Mouse (Mus musculus) neural tube, embryonic 13.5 days (tissue): ENCODE measurements around the gene Casc1. TPM values are rescaled to one million over a fixed set of nuclear protein-coding genes. Genes with fewer than 3 reads are reported as not detected.

ENCODE experiments used
- ATAC-seq: fragments of 200-750 bp; cut with Nextera tagmentation; 2 replicates; pipeline ENCODE4 v1.8.0; 2017; ENCODE audit warnings: low read depth, mild to moderate bottlenecking, moderate TSS enrichment, moderate library complexity
- H3K27ac ChIP-seq: fragments of 300-500 bp; sonication (generic); replicated peaks from 2 replicates; pipeline ENCODE4 v1.5.1; 2015; ENCODE audit warnings: moderate library complexity, mild to moderate bottlenecking, inconsistent platforms
- H3K27me3 ChIP-seq: fragments of 300-500 bp; sonication (generic); 2 replicates; pipeline ENCODE4 v1.6.1; 2015; ENCODE audit warnings: mild to moderate bottlenecking, inconsistent platforms
- H3K36me3 ChIP-seq: fragments of 300-500 bp; sonication (generic); 2 replicates; pipeline ENCODE4 v1.6.1; 2015; ENCODE audit warnings: mild to moderate bottlenecking, inconsistent platforms
- H3K4me1 ChIP-seq: fragments of 300-500 bp; sonication (generic); replicated peaks from 2 replicates; pipeline ENCODE4 v1.6.1; 2015; ENCODE audit warnings: inconsistent platforms
- H3K4me2 ChIP-seq: fragments of 300-500 bp; sonication (generic); 2 replicates; pipeline ENCODE4 v1.6.1; 2015; ENCODE audit warnings: inconsistent platforms, mild to moderate bottlenecking, moderate library complexity
- H3K4me3 ChIP-seq: fragments of 300-500 bp; sonication (generic); 2 replicates; pipeline ENCODE4 v1.5.1; 2015; ENCODE audit warnings: mild to moderate bottlenecking, inconsistent platforms
- H3K9ac ChIP-seq: fragments of 300-500 bp; sonication (generic); 2 replicates; pipeline ENCODE4 v1.6.1; 2015; ENCODE audit warnings: moderate library complexity, mild to moderate bottlenecking, inconsistent platforms
- H3K9me3 ChIP-seq: fragments of 300-500 bp; sonication (generic); 2 replicates; pipeline ENCODE4 v1.6.1; 2016; ENCODE audit warnings: inconsistent platforms
- WGBS: fragments of 180-500 bp; shearing (Covaris S2); methylation state at CpG from one replicate; pipeline ENCODE4 v1.1.7; 2015; 5-methylcytosine and 5-hydroxymethylcytosine counted together
- polyA plus RNA-seq: library from polyadenylated mRNA; unstranded; fragments of >200 nt; fragmentation: Nextera tagmentation; extraction: Ambion mirVana; gene quantifications from 2 replicates; pipeline ENCODE4 v1.2.1, GENCODE M21; 2015

Casc1 gene
- polyA plus RNA-seq, 1 experiment from 2014 or later: 0.60 TPM

GRCm38 (mm10) chr6:145197949-145198686, 12.7 kb downstream of the Casc1 start:
- H3K4me2 ChIP-seq: no peak overlapping the region
- H3K36me3 ChIP-seq: no peaks in the 10 kb centered on the region
- no peaks in the 10 kb centered on the region for H3K9me3 ChIP-seq
- 96% methylated on average over 8 of the region's 8 CpGs for WGBS
- no peaks in the 10 kb centered on the region for H3K27me3 ChIP-seq
- no peak overlapping the region for H3K4me3 ChIP-seq
- no peak overlapping the region for H3K27ac ChIP-seq
- no peak for ATAC-seq
- H3K9ac ChIP-seq: no peak overlapping the region
- no peaks in the 10 kb centered on the region for H3K4me1 ChIP-seq

GRCm38 (mm10) chr6:145193446-145193845, 17.4 kb downstream of the Casc1 start:
- no peaks in the 10 kb centered on the region for H3K27me3 ChIP-seq
- H3K4me3 ChIP-seq: no peak overlapping the region
- ATAC-seq: no peak
- H3K4me1 ChIP-seq: no peaks in the 10 kb centered on the region
- no peak overlapping the region for H3K27ac ChIP-seq
- WGBS: 85% methylated on average over 11 of the region's 11 CpGs
- H3K9ac ChIP-seq: no peak overlapping the region
- no peak overlapping the region for H3K4me2 ChIP-seq
- H3K36me3 ChIP-seq: no peaks in the 10 kb centered on the region
- no peaks in the 10 kb centered on the region for H3K9me3 ChIP-seq

DNA sequence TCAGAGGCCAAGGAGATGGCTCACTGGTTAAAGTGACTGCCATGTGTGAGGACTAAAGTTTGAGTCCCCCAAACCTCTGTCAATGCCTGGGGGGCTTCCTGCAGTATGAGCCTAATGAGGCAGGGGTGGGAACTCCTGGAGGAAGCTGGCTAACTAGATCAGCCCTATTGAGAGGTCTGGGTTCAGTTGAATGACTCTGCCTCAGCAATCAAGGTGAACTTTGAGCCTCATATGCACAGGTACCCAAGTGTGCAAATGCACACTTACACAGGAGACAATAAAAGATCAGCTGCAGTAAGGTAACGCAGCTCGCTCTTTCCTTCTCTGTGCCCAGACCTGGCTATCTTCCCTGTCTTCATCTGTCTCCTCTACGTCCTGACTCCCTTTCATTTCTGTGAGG, 17.8 kb downstream of the Casc1 start:
- WGBS: 92% methylated on average over 3 of the region's 3 CpGs
- H3K27ac ChIP-seq: no peak overlapping the region
- H3K36me3 ChIP-seq: no peaks in the 10 kb centered on the region
- ATAC-seq: no peak
- no peaks in the 10 kb centered on the region for H3K4me1 ChIP-seq
- no peak overlapping the region for H3K4me3 ChIP-seq
- no peak overlapping the region for H3K4me2 ChIP-seq
- no peak overlapping the region for H3K9ac ChIP-seq
- H3K27me3 ChIP-seq: no peaks in the 10 kb centered on the region
- H3K9me3 ChIP-seq: no peaks in the 10 kb centered on the region

DNA sequence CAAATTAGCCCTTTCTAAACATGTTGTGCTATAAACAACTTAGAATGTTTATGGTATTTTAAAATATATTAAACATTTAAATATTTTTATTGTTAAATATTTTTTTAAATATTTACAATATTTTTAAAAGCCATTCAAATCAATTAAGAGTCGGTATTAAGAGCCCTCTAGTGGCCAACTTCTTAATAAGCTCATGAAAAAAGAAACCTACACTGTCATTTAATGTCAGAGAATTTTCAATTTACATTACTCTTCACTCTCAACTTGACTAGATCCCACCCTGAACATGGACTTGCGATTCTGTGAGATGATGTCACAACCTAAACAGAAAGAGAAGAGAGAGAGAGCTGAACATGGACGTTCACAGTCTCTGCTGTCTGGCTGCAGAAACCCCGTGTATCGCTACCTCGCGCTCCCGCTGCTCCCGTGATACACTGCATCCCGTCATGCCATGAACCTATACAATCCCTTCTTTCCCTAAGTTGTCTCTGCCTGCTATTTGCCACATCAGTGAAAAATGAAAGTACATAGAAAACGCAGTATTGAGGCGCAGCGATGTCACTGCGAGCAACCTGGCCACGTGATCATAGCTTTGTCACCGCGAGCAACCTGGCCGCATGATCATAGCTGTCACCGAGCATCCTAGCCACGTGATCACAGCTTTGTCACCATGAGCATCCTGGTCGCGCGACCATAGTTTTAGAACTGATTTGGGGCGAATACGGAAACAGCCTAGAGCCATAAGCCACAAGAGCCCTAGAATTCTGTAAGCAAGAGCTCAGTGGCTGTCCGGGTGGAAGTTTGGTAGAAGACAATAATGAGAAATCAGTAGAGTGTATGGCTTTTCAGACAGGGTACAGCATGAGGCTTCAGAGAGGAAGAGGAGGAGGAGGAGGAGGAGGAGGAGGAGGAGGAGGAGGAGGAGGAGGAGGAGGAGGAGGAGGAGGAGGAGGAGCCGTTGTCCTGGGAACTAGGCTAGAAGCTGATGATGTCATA, 23.4 kb downstream of the Casc1 start:
- Histone ChIP-seq H3K4me2 (peak overlapping the region; percentile 47), H3K36me3 (no peaks in the 10 kb centered on the region), H3K9ac (peak overlapping the region; percentile 41; the same call in 1 of the 2 replicates), H3K9me3 (no peaks in the 10 kb centered on the region), H3K27ac (no peak overlapping the region; the same call in 1 of the 2 replicates), H3K4me3 (peak overlapping the region; percentile 29), H3K27me3 (no peaks in the 10 kb centered on the region), H3K4me1 (no peaks in the 10 kb centered on the region)
- 64% methylated on average over 27 of the region's 27 CpGs for WGBS
- ATAC-seq: peak; percentile 78

DNA sequence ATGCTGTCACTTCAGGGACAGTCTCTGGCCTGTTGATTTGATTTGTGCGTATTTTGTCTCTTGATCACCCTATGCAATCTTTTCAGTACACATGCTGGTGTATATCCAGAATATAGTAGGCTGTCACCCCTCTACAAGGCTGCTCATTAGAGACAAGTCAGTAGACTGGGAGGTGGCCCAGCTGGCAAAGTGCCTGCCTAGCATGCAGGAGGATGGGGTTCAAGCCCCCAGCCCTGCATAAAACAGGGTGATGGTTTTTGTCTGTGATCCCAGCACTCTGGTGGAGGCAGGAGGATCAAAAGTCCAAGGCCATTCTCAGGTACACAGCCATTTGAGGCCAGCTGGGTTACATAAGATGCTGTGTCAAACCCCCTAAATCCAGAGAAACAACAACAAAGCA, 24.7 kb downstream of the Casc1 start:
- no peaks in the 10 kb centered on the region for H3K27me3 ChIP-seq
- no peaks in the 10 kb centered on the region for H3K4me1 ChIP-seq
- no peak overlapping the region for H3K4me3 ChIP-seq
- no peak for ATAC-seq
- 93% methylated on average over 1 of the region's 1 CpGs for WGBS
- no peak overlapping the region for H3K9ac ChIP-seq
- H3K9me3 ChIP-seq: no peaks in the 10 kb centered on the region
- no peaks in the 10 kb centered on the region for H3K36me3 ChIP-seq
- no peak overlapping the region for H3K27ac ChIP-seq
- no peak overlapping the region for H3K4me2 ChIP-seq

- Histone ChIP-seq H3K9ac (no peak overlapping the region), H3K27ac (no peak overlapping the region), H3K4me2 (no peak overlapping the region), H3K27me3 (no peaks in the 10 kb centered on the region), H3K4me1 (no peaks in the 10 kb centered on the region), H3K9me3 (no peaks in the 10 kb centered on the region), H3K4me3 (no peak overlapping the region), H3K36me3 (no peaks in the 10 kb centered on the region)
- no peak for ATAC-seq
- 77% methylated on average over 8 of the region's 8 CpGs for WGBS
Observed at GRCm38 (mm10) chr6:145182044-145182443, 28.8 kb downstream of the Casc1 start.

DNA sequence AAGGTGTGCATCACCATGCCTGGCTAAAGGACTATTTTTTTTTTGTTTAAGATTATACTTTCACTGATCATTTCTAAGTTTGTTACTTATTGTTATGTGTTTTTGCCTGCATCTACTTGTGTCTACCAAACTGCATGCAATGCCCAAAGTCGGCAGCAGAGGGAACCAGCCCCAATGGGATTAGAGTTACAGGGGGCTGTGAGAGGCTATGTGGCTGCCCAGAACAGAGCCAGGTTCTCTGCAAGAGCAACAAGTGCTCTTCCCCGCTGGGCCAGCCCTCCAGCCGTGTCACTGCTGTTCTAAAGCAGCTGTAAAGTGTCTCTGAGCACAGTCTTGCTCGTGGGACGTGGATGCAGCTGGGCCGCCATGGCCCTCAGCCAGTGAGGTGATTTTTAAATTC, 31.1 kb downstream of the Casc1 start:
- peaks cover 20% of the 10 kb centered on the region for H3K27me3 ChIP-seq
- no peak overlapping the region for H3K9ac ChIP-seq
- no peaks in the 10 kb centered on the region for H3K9me3 ChIP-seq
- H3K4me1 ChIP-seq: peaks cover 15% of the 10 kb centered on the region
- 23% methylated on average over 6 of the region's 6 CpGs for WGBS
- H3K4me3 ChIP-seq: no peak overlapping the region
- no peak overlapping the region for H3K27ac ChIP-seq
- no peak overlapping the region for H3K4me2 ChIP-seq
- H3K36me3 ChIP-seq: no peaks in the 10 kb centered on the region
- no peak for ATAC-seq

- no peak overlapping the region for H3K9ac ChIP-seq
- 44% methylated on average over 10 of the region's 10 CpGs for WGBS
- no peaks in the 10 kb centered on the region for H3K36me3 ChIP-seq
- no peak overlapping the region for H3K4me3 ChIP-seq
- H3K27ac ChIP-seq: no peak overlapping the region
- H3K4me1 ChIP-seq: peaks cover 29% of the 10 kb centered on the region
- H3K9me3 ChIP-seq: no peaks in the 10 kb centered on the region
- no peak for ATAC-seq
- peaks cover 20% of the 10 kb centered on the region for H3K27me3 ChIP-seq
- no peak overlapping the region for H3K4me2 ChIP-seq
Observed at GRCm38 (mm10) chr6:145176474-145176873, 34.3 kb downstream of the Casc1 start.

DNA sequence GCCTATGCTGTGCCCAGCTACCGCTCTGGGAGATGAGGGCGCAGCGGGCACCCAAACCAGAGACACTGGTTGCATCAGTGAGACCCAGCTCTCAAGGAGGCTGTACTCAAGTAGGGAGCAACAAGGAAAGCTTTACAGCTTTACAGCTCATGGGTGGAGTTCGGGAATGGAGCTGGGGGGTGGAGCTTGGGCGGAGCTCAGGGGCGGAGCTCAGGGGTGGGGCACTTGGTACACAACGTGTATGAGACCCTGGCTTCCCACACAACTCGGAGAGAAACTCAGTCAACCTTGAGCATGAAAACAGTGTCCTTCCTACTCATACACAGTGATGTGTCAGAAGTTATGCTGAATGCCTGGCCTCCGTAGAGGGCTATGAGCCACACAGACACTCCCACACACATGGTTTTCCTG, 35.2 kb downstream of the Casc1 start:
- Histone ChIP-seq H3K9ac (no peak overlapping the region), H3K27ac (no peak overlapping the region), H3K4me1 (peaks cover 29% of the 10 kb centered on the region), H3K4me2 (no peak overlapping the region), H3K36me3 (no peaks in the 10 kb centered on the region), H3K4me3 (no peak overlapping the region), H3K27me3 (peaks cover 20% of the 10 kb centered on the region), H3K9me3 (no peaks in the 10 kb centered on the region)
- no peak for ATAC-seq
- WGBS: 29% methylated on average over 9 of the region's 9 CpGs

DNA sequence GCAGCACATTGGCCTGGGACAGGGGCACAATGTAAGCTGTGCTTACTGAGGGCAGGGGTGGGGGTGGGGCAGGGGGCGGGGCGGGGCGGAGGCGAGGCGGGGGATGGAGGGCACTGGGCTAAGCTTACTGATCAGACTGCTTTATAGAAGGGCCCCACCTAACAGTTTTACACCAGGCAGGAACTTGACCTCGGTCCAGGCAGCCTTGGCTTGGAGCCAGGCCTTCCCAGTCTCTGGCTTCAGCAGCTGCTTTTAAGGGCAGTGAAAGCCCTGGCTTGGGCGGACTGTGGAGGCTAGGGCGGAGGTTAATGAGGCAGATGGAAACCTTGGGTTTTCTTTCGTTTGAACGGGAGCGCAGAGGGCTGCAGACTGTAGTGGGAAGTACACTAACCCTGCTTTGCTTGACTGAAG, 37.0 kb downstream of the Casc1 start:
- peak; percentile 67 for ATAC-seq
- Histone ChIP-seq H3K4me3 (no peak overlapping the region), H3K4me2 (peak overlapping the region; percentile 21; the same call in 1 of the 2 replicates), H3K36me3 (no peaks in the 10 kb centered on the region), H3K9ac (no peak overlapping the region), H3K9me3 (no peaks in the 10 kb centered on the region), H3K27me3 (peaks cover 20% of the 10 kb centered on the region), H3K27ac (no peak overlapping the region), H3K4me1 (peaks cover 29% of the 10 kb centered on the region)
- 4% methylated on average over 11 of the region's 11 CpGs for WGBS

DNA sequence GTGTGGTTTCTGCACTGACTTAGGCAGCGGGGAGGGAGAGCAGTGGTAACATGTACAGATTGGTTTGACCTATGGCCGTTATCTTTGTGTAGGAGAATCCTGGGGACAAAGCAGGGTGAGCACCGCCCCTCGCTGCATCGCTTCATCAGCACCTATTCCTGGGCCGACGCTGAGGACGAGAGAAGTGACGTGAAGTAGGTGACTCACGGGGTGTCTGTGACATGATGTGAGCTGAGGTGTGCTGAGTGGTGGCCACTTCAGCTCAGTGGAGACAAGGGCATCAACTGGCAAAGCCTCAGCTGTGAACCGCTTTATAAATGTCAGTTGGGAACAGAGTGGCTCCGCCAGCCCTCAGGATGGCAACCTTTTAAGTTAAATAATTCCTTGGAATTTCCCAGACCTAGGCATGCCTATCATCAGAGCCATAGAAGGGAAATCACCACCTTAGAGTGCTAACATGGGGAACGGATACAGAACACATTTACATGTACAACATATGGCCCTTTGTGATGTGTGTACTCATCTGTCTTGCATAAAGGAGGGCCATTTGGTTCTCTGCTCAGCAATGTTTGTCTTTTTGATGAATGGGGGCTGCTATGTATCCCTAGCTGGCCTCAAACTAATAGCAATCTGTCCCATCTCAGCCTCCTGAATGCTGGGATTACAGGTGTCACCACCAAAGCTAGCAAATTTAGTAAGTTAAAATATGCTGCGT, 38.8 kb downstream of the Casc1 start:
- peaks cover 29% of the 10 kb centered on the region for H3K4me1 ChIP-seq
- peak; percentile 10; the same call in 1 of the 2 replicates for ATAC-seq
- no peak overlapping the region for H3K4me3 ChIP-seq
- H3K4me2 ChIP-seq: no peak overlapping the region
- H3K36me3 ChIP-seq: no peaks in the 10 kb centered on the region
- no peak overlapping the region for H3K27ac ChIP-seq
- WGBS: 75% methylated on average over 14 of the region's 14 CpGs
- no peak overlapping the region for H3K9ac ChIP-seq
- peaks cover 20% of the 10 kb centered on the region for H3K27me3 ChIP-seq
- no peaks in the 10 kb centered on the region for H3K9me3 ChIP-seq

GRCm38 (mm10) chr6:145160581-145160980, 50.2 kb downstream of the Casc1 start:
- ATAC-seq: no peak
- 68% methylated on average over 5 of the region's 5 CpGs for WGBS
- no peak overlapping the region for H3K27ac ChIP-seq
- no peaks in the 10 kb centered on the region for H3K4me1 ChIP-seq
- H3K36me3 ChIP-seq: no peaks in the 10 kb centered on the region
- H3K9ac ChIP-seq: no peak overlapping the region
- H3K4me3 ChIP-seq: no peak overlapping the region
- H3K4me2 ChIP-seq: no peak overlapping the region
- no peaks in the 10 kb centered on the region for H3K9me3 ChIP-seq
- H3K27me3 ChIP-seq: no peaks in the 10 kb centered on the region
